Mouse (Mus musculus): ENCODE measurements at regions not wholly inside any gene's neighbourhood (a gene's known extent, or its start where the extent isn't known, plus 50 kb on each side); places are given as distances from the start of the nearest gene placed in this dataset.

GRCm38 (mm10) chr14:17457946-17458345 lies 202.1 kb upstream of the Thrb start:
- TF ChIP-seq CTCF (IDR thresholded peaks at IDR 0.05; ENCODE audit: insufficient read depth, low read length) (no peak), POLR2A (IDR thresholded peaks at IDR 0.05; ENCODE audit: borderline replicate concordance, extremely low read depth, low read depth, low read length) (no peak)
